Mouse (Mus musculus): Measurements from ENCODE around the gene Samd15. TPM values are rescaled to one million over a fixed set of nuclear protein-coding genes. Genes with fewer than 3 reads are reported as not detected.

Samd15 gene
- polyA plus RNA-seq (2017; shearing (Covaris generic)), result 3.0 TPM

DNA sequence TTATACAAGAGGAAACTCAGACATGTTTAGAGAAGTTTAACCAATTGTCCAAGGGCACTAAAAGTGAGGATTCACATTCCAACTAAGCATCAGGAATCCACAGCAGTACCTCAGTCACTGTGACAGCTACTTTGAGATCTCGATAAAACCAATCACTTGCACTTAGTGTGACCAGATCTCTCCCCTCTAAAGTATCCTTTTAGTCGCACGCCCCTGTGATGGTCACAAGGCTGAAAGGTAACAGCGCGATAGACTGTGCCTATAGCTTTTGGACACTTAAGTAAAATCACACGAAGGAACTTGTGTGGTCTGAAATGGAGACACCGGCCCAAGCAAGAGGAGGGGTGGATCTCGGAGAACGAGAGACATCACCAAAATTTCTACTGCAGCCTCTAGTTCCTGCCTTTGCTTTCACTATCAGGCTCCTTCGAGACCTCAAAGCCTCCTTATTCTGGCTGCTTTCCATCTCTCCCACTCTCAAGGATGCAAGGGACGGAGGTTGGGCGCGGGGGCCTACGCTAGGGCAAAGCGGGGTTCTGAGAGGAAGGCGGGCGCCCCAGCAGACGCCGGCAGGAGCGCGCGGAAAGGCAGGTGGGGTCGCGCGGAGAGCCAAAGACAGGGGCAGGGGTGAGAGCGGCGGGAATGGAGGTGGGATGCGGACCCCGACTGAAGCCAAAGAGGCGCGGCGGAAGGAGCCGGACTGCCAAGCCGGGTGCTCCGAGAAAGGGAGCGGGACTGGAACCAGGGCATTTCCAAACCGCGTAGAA lies at the start of gene Samd15:
Samd15 (plus strand) TSS at position 518 of the 767 bp plus-strand sequence.

DNA sequence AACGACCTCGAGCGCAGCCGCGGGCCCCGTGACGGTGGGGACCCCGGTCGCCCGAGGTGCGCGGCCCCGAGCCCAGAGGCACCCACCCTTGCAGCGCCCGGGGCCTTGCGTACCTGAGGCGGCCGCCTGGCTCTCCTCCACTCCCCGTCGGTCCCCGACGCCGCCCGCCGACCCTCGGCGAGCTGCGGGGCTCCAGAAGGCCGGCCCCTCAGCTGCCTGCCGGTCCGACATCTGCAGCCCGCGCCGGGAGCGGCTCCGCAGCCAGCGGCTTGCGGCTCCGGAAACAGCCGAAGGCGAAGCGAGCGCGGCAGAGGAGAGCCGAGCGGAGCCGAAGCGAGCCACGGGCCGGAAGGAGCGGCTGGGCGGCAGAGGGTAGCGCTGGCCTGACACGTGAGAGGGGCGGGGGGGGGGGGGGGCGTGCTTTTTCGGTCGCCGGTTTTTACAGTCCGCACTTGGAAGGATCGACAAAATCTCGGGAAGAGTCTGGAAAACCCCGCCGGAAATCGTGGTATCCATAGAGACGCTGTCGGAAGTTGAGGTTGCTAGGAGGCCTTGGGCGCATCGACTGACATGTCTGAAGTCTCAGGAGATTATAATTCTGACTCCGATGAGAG lies 557 bp downstream of the Samd15 start, which contains the start of gene Tmed8:
Tmed8 (minus strand) TSS at position 482 of the 614 bp plus-strand sequence.

DNA sequence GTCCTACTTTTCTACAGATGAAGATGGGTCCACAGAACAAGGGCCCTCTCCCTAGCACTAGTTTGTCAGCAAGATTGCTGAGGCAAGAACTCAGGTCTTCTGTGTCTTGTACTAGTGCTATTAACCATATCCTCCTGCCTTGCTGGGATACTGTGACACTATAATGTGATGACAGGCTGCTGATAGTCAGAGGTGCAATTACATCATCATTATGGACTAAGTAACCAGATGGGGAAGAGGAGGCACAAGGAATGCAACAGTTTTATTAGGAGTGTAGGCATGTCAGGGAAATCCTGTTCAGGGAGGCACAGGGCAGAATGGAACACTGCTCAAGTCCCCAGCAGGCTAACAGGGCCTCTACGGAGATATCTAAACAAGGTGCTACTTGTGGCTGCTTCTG lies 39.1 kb downstream of the Samd15 start, which contains the start of gene Noxred1:
Noxred1 (minus strand) TSS at position 101 of the 400 bp plus-strand sequence.

Other genes starting within 250 kb of the Samd15 start
- gene Zdhhc22, start 209.3 kb upstream of the Samd15 start, polyA plus RNA-seq (2017; shearing (Covaris generic)), result 0.12 TPM
- 0.42 TPM for gene Tmem63c, start 178.4 kb upstream of the Samd15 start, polyA plus RNA-seq (2017; shearing (Covaris generic))
- gene Ngb, start 97.2 kb upstream of the Samd15 start, polyA plus RNA-seq (2017; shearing (Covaris generic)), result 0.13 TPM
- 9.9 TPM for gene Gstz1, start 52.6 kb upstream of the Samd15 start, polyA plus RNA-seq (2017; shearing (Covaris generic))
- gene Pomt2, start 51.8 kb upstream of the Samd15 start, polyA plus RNA-seq (2017; shearing (Covaris generic)), result 3.0 TPM
- 5.1 TPM for gene Tmed8, start 731 bp downstream of the Samd15 start, polyA plus RNA-seq (2017; shearing (Covaris generic))
- gene Noxred1, start 39.0 kb downstream of the Samd15 start, polyA plus RNA-seq (2017; shearing (Covaris generic)), result 1.1 TPM
- 37.4 TPM for gene Vipas39, start 66.5 kb downstream of the Samd15 start, polyA plus RNA-seq (2017; shearing (Covaris generic))
- gene Ahsa1, start 66.8 kb downstream of the Samd15 start, polyA plus RNA-seq (2017; shearing (Covaris generic)), result 164 TPM
- gene Ism2, start 100.0 kb downstream of the Samd15 start, polyA plus RNA-seq (2017; shearing (Covaris generic)), result not detected
- gene Sptlc2, start 188.6 kb downstream of the Samd15 start, polyA plus RNA-seq (2017; shearing (Covaris generic)), result 151 TPM
- 75.0 TPM for gene Slirp, start 244.2 kb downstream of the Samd15 start, polyA plus RNA-seq (2017; shearing (Covaris generic))
- 72.0 TPM for gene Alkbh1, start 244.3 kb downstream of the Samd15 start, polyA plus RNA-seq (2017; shearing (Covaris generic))